Mouse (Mus musculus): ENCODE results near the gene Speer4f1. TPM values are rescaled to one million over a fixed set of nuclear protein-coding genes. Genes with fewer than 3 reads are reported as not detected.
"Not testable (repeated sequence)": the region's sequence is repeated elsewhere in the genome, so short reads cannot be mapped to it uniquely, and the experiment has no call there.

The Speer4f1 gene
- total RNA-seq (2017): not detected in 3 replicates

GRCm38 (mm10) chr5:17475798-17476197, at the start of gene Speer4f1:
Gene Speer4f1 (plus strand): TSS chr5:17476098.
- ATAC-seq (replicated peaks; ENCODE audit: insufficient number of reproducible peaks, low FRiP score, low TSS enrichment, poor library complexity, severe bottlenecking): not testable (repeated sequence)

GRCm38 (mm10) chr5:17426930-17427329, 49.0 kb upstream of the Speer4f1 start:
- ATAC-seq (replicated peaks; ENCODE audit: insufficient number of reproducible peaks, low FRiP score, low TSS enrichment, poor library complexity, severe bottlenecking): no peak

GRCm38 (mm10) chr5:17434721-17435120, 41.2 kb upstream of the Speer4f1 start:
- no peak for ATAC-seq (replicated peaks; ENCODE audit: insufficient number of reproducible peaks, low FRiP score, low TSS enrichment, poor library complexity, severe bottlenecking)

GRCm38 (mm10) chr5:17436209-17436608, 39.7 kb upstream of the Speer4f1 start:
- no peak for ATAC-seq (replicated peaks; ENCODE audit: insufficient number of reproducible peaks, low FRiP score, low TSS enrichment, poor library complexity, severe bottlenecking)

GRCm38 (mm10) chr5:17439487-17440102, 36.3 kb upstream of the Speer4f1 start:
- ATAC-seq (replicated peaks; ENCODE audit: insufficient number of reproducible peaks, low FRiP score, low TSS enrichment, poor library complexity, severe bottlenecking): no peak

- no peak for ATAC-seq (replicated peaks; ENCODE audit: insufficient number of reproducible peaks, low FRiP score, low TSS enrichment, poor library complexity, severe bottlenecking)
Observed at GRCm38 (mm10) chr5:17454059-17454458, 21.8 kb upstream of the Speer4f1 start.

- no peak for ATAC-seq (replicated peaks; ENCODE audit: insufficient number of reproducible peaks, low FRiP score, low TSS enrichment, poor library complexity, severe bottlenecking)
Observed at GRCm38 (mm10) chr5:17454952-17455586, 20.8 kb upstream of the Speer4f1 start.

GRCm38 (mm10) chr5:17456671-17457070, 19.2 kb upstream of the Speer4f1 start:
- no peak for ATAC-seq (replicated peaks; ENCODE audit: insufficient number of reproducible peaks, low FRiP score, low TSS enrichment, poor library complexity, severe bottlenecking)

GRCm38 (mm10) chr5:17468120-17468519, 7.8 kb upstream of the Speer4f1 start:
- not testable (repeated sequence) for ATAC-seq (replicated peaks; ENCODE audit: insufficient number of reproducible peaks, low FRiP score, low TSS enrichment, poor library complexity, severe bottlenecking)

- ATAC-seq (replicated peaks; ENCODE audit: insufficient number of reproducible peaks, low FRiP score, low TSS enrichment, poor library complexity, severe bottlenecking): no peak
Observed at GRCm38 (mm10) chr5:17476476-17476875, 578 bp downstream of the Speer4f1 start.

GRCm38 (mm10) chr5:17489894-17490293, 14.0 kb downstream of the Speer4f1 start:
- ATAC-seq (replicated peaks; ENCODE audit: insufficient number of reproducible peaks, low FRiP score, low TSS enrichment, poor library complexity, severe bottlenecking): no peak

GRCm38 (mm10) chr5:17495616-17496015, 19.7 kb downstream of the Speer4f1 start:
- ATAC-seq (replicated peaks; ENCODE audit: insufficient number of reproducible peaks, low FRiP score, low TSS enrichment, poor library complexity, severe bottlenecking): no peak

- ATAC-seq (replicated peaks; ENCODE audit: insufficient number of reproducible peaks, low FRiP score, low TSS enrichment, poor library complexity, severe bottlenecking): no peak
Observed at GRCm38 (mm10) chr5:17496650-17497049, 20.8 kb downstream of the Speer4f1 start.

GRCm38 (mm10) chr5:17499873-17500329, 24.0 kb downstream of the Speer4f1 start:
- no peak for ATAC-seq (replicated peaks; ENCODE audit: insufficient number of reproducible peaks, low FRiP score, low TSS enrichment, poor library complexity, severe bottlenecking)

- no peak for ATAC-seq (replicated peaks; ENCODE audit: insufficient number of reproducible peaks, low FRiP score, low TSS enrichment, poor library complexity, severe bottlenecking)
Observed at GRCm38 (mm10) chr5:17500866-17501265, 25.0 kb downstream of the Speer4f1 start.

- no peak for ATAC-seq (replicated peaks; ENCODE audit: insufficient number of reproducible peaks, low FRiP score, low TSS enrichment, poor library complexity, severe bottlenecking)
Observed at GRCm38 (mm10) chr5:17505540-17505939, 29.6 kb downstream of the Speer4f1 start.

GRCm38 (mm10) chr5:17508038-17508437, 32.1 kb downstream of the Speer4f1 start:
- no peak for ATAC-seq (replicated peaks; ENCODE audit: insufficient number of reproducible peaks, low FRiP score, low TSS enrichment, poor library complexity, severe bottlenecking)

Measured in monocyte, adult 5-6 weeks (primary cell).